Mouse (Mus musculus): ENCODE results near the gene Akap7. TPM values are rescaled to one million over a fixed set of nuclear protein-coding genes. Genes with fewer than 3 reads are reported as not detected.

Gene Akap7
- total and polyA plus RNA-seq, 3 experiments: 1.9 to 7.7 TPM; not detected in 1

DNA sequence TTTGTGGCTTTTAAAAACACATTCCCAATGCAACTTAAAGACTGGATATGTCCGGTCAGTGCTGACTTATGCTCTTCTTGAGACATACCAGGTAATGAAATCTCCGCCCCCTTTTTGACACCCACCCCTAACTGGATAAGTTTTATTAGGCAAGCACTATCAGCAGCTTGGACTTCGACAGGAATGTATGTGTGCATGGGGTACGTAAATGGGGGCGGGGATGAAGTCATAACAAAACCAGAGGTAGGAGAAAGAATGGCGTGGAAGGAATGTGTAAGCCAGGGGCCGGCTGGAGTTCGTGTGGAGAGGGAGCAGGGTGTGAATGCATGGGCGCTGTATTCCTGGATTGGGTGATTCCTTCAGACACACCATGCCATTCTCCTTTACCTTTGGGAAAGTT is 109.6 kb downstream of the Akap7 start:
- no peaks in the 10 kb centered on the region for H3K9me3 ChIP-seq (replicated peaks; ENCODE audit: insufficient read depth, low read length)
- no peak overlapping the region for H3K9ac ChIP-seq (ENCODE audit: control insufficient read depth, low read depth, low read length, poor library complexity, severe bottlenecking)
- no peaks in the 10 kb centered on the region for H3K4me1 ChIP-seq (ENCODE audit: control insufficient read depth in 1 of 2, insufficient read depth in 2 of 2, low read length in 2 of 2)
- H3K27me3 ChIP-seq (ENCODE audit: control insufficient read depth in 1 of 2, insufficient read depth in 2 of 2, low read length in 2 of 2): no peaks in the 10 kb centered on the region
- TF ChIP-seq SMC3 (IDR thresholded peaks at IDR 0.05; ENCODE audit: low read depth, low read length) (no peak), ZC3H11A (IDR thresholded peaks at IDR 0.05; ENCODE audit: low read depth, low read length) (no peak), EP300 (IDR thresholded peaks at IDR 0.05; ENCODE audit: low read depth in 1 of 2, low read length in 2 of 2) (no peak), MAFK (IDR thresholded peaks at IDR 0.05; ENCODE audit: borderline replicate concordance, low read depth, low read length) (no peak), RCOR1 (IDR thresholded peaks at IDR 0.05; ENCODE audit: low read depth, low read length) (no peak), RAD21 (IDR thresholded peaks at IDR 0.05; ENCODE audit: low read depth, low read length) (no peak), UBTF (IDR thresholded peaks at IDR 0.05; ENCODE audit: borderline replicate concordance, insufficient read depth, low read depth, low read length) (no peak), TCF12 (IDR thresholded peaks at IDR 0.05; ENCODE audit: low read depth, low read length) (no peak), POLR2A (IDR thresholded peaks at IDR 0.05; ENCODE audit: control insufficient read depth in 1 of 2, insufficient read depth in 1 of 2, low read depth in 1 of 2, low read length in 2 of 2, poor library complexity in 1 of 2) (no peak), BHLHE40 (IDR thresholded peaks at IDR 0.05; ENCODE audit: borderline replicate concordance, low read depth, low read length) (no peak), MAX (IDR thresholded peaks at IDR 0.05; ENCODE audit: low read length) (no peak), ELF1 (IDR thresholded peaks at IDR 0.05; ENCODE audit: low read depth, low read length) (no peak), MYB (IDR thresholded peaks at IDR 0.05; ENCODE audit: low read depth, low read length) (no peak), KAT2A (conservative IDR thresholded peaks at IDR 0.05; ENCODE audit: low read depth, low read length) (no peak), USF2 (IDR thresholded peaks at IDR 0.05; ENCODE audit: borderline replicate concordance in 1 of 2, insufficient read depth in 1 of 2, low read depth in 1 of 2, low read length in 2 of 2) (no peak), CHD2 (IDR thresholded peaks at IDR 0.05; ENCODE audit: low read length) (no peak), MEF2A (IDR thresholded peaks at IDR 0.05; ENCODE audit: extremely low read depth, insufficient replicate concordance, low read depth, low read length, poor library complexity, severe bottlenecking) (no peak), E2F4 (IDR thresholded peaks at IDR 0.05; ENCODE audit: borderline replicate concordance, low read depth, low read length) (no peak)
- H3K27ac ChIP-seq (ENCODE audit: control insufficient read depth, low read depth, low read length): no peak overlapping the region
- no peaks in the 10 kb centered on the region for H3K36me3 ChIP-seq (ENCODE audit: control insufficient read depth in 1 of 2, insufficient read depth in 2 of 2, low read length in 2 of 2)
- H3K79me2 ChIP-seq (ENCODE audit: control insufficient read depth, insufficient read depth, low read length, poor library complexity): no peaks in the 10 kb centered on the region
- no peak overlapping the region for H3K4me3 ChIP-seq (ENCODE audit: control insufficient read depth in 1 of 2, insufficient read depth in 1 of 2, low read depth in 2 of 2, low read length in 2 of 2)
- DNase-seq (ENCODE audit: low read depth, low spot score): no peak

DNA sequence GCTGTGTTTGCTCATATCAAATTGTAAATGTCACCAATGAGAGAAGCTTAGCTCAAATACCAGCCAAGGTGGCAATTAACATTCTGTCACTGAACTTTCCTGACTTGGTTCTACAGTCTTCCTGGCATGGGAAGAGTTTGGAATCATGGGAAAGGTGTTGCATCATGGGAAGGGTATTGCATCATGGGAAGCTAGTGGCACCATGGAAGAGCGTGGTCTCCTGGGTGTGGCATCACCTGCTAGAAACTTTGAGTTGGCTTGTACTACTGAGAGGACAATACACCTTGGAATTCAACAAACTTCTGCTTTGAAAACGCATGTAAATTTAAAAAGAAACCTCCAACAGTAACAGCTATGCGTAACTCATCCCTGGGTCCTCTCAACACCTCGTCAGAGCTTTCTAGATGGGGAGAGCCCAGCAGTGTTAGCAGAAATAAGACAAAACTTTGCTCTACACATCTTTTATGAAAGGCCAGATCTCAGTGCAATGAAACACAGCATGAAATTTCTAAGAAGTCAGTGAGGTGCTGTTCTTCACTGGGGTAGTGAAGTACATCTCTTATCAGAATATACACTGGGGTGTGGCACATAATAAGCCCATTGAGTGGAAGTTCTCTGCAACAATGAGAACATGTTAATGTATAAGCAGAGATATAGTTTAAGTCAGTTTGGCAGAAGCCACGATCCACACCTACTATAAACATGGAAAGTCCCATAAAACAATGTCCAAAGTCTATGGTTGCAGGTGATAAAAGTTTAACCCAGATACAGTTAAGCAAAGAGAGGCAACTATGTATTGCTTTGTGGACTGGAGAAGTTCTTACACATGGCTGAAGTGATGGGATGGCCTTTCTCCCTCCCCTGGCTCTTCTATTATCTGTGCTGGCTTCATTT is 115.2 kb downstream of the Akap7 start:
- Histone ChIP-seq H3K27me3 (ENCODE audit: control insufficient read depth in 1 of 2, insufficient read depth in 2 of 2, low read length in 2 of 2) (no peaks in the 10 kb centered on the region), H3K4me3 (ENCODE audit: control insufficient read depth in 1 of 2, insufficient read depth in 1 of 2, low read depth in 2 of 2, low read length in 2 of 2) (no peak overlapping the region), H3K79me2 (ENCODE audit: control insufficient read depth, insufficient read depth, low read length, poor library complexity) (no peaks in the 10 kb centered on the region), H3K36me3 (ENCODE audit: control insufficient read depth in 1 of 2, insufficient read depth in 2 of 2, low read length in 2 of 2) (peaks cover 0 to 9% of the 10 kb centered on the region in 2 experiments; a peak in 2 of 4 replicates), H3K9me3 (replicated peaks; ENCODE audit: insufficient read depth, low read length) (no peaks in the 10 kb centered on the region), H3K9ac (ENCODE audit: control insufficient read depth, low read depth, low read length, poor library complexity, severe bottlenecking) (no peak overlapping the region), H3K27ac (ENCODE audit: control insufficient read depth, low read depth, low read length) (no peak overlapping the region), H3K4me1 (ENCODE audit: control insufficient read depth in 1 of 2, insufficient read depth in 2 of 2, low read length in 2 of 2) (peaks cover 0 to 7% of the 10 kb centered on the region in 2 experiments; a peak in 2 of 4 replicates)
- peak; percentile 45 for DNase-seq (ENCODE audit: low read depth, low spot score)
- TF ChIP-seq RCOR1 (IDR thresholded peaks at IDR 0.05; ENCODE audit: low read depth, low read length): no peak
- no peak for TF ChIP-seq TAL1 (IDR thresholded peaks at IDR 0.05; ENCODE audit: low read length)
- no peak for TF ChIP-seq SIN3A (IDR thresholded peaks at IDR 0.05; ENCODE audit: low read length)
- TF ChIP-seq USF2 (IDR thresholded peaks at IDR 0.05; ENCODE audit: borderline replicate concordance in 1 of 2, insufficient read depth in 1 of 2, low read depth in 1 of 2, low read length in 2 of 2): no peak
- no peak for TF ChIP-seq ZC3H11A (IDR thresholded peaks at IDR 0.05; ENCODE audit: low read depth, low read length)
- no peak for TF ChIP-seq MAX (IDR thresholded peaks at IDR 0.05; ENCODE audit: low read length)
- TF ChIP-seq GATA1 (IDR thresholded peaks at IDR 0.05; ENCODE audit: low read depth, low read length): no peak
- no peak for TF ChIP-seq ETS1 (IDR thresholded peaks at IDR 0.05; ENCODE audit: low read depth, low read length)
- TF ChIP-seq ZMIZ1 (IDR thresholded peaks at IDR 0.05; ENCODE audit: low read depth, low read length): no peak
- no peak for TF ChIP-seq SMC3 (IDR thresholded peaks at IDR 0.05; ENCODE audit: low read depth, low read length)
- no peak for TF ChIP-seq TBP (IDR thresholded peaks at IDR 0.05; ENCODE audit: low read depth, low read length)
- no peak for TF ChIP-seq ZKSCAN1 (IDR thresholded peaks at IDR 0.05; ENCODE audit: low read depth, low read length)
- no peak for TF ChIP-seq NELFE (IDR thresholded peaks at IDR 0.05; ENCODE audit: low read depth, low read length)
- TF ChIP-seq POLR2AphosphoS5 (IDR thresholded peaks at IDR 0.05; ENCODE audit: borderline replicate concordance, low read depth, low read length): no peak
- no peak for TF ChIP-seq MYC (IDR thresholded peaks at IDR 0.05; ENCODE audit: low read depth, low read length)
- TF ChIP-seq RAD21 (IDR thresholded peaks at IDR 0.05; ENCODE audit: low read depth, low read length): no peak
- TF ChIP-seq BHLHE40 (IDR thresholded peaks at IDR 0.05; ENCODE audit: borderline replicate concordance, low read depth, low read length): no peak
- no peak for TF ChIP-seq CHD1 (IDR thresholded peaks at IDR 0.05; ENCODE audit: low read depth, low read length)
